Mouse (Mus musculus): ENCODE measurements around the gene Stx18.

Gene Stx18

DNA sequence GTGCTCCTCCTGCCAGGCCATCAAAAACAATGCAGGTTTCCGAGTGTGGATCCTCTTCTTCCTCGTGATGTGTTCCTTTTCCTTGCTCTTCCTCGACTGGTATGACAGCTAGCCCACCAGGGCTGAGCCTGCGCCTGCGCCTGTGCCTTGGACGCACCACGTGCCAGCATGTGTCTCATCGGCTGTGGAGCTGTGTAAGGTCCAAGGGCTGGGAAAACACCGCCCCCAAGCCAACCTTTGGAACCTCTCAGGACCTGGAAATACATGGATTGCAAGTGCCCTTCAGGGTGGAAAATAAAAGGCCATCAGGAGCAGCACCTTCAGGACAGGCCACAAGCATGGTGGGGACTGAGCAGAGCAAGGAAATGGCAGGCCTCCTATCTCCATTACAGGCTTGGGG, 97.7 kb downstream of the Stx18 start:
- DNase-seq (ENCODE audit: low spot score in 2 of 2): no peak

DNA sequence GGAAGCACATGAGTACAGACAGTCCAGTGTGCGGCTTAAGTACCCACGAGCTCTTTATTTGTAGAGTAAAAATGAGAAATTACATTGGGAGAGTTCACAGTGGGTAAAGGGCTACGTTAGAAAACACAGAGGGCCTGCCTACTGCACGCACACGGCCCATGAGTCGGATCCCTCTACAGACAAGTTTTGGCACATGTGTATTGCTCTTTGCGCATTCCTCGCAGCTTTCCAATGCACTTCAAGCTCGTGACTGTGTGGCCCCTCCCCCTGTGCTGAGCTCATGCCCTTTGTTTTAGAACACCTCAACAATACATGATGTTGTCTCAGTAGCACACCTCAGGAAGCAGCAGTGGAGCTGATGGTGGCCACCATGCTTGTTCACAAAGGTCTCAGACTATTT, 98.6 kb downstream of the Stx18 start:
- no peak for DNase-seq (ENCODE audit: low spot score in 2 of 2)

DNA sequence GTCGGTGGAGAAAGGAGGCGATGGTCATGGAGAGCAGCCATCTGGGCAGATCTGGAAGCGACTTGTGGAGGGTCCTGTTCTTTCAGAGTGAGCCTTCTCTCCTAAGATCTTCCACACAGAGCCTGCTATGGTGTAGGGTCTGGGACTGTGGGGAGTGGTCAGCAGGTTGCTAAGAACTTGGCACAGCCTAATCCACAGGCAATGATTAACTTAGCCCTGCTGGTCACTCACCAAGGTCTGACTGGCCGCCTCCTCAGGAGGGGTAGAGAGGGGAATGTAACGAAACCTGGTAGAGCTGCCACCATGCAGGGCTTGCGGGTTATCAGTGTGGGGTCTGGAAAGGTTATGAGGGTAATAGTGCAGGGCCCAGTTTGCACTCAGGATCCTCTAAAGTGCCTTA, 102.4 kb downstream of the Stx18 start:
- DNase-seq (ENCODE audit: low spot score in 2 of 2): no peak

DNA sequence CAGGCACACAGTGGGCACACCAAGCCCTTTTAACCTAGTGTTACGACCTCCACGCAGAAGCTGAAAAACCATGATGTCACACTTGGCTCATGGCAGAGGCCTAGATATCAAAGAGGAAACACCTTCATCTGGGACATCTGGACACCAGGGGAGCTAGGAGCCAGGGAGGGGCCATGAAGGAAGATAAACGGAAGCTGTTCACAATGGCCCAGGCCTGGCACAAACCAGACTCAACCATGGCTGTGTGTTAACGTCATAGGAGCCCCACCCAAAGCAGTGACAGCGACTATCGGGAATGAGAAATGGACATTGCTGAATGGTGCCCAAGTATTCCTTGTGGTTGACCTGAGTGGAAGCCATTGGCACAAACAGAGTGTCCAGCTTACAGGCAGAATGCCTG, 108.0 kb downstream of the Stx18 start:
- DNase-seq (ENCODE audit: low spot score in 2 of 2): no peak

DNA sequence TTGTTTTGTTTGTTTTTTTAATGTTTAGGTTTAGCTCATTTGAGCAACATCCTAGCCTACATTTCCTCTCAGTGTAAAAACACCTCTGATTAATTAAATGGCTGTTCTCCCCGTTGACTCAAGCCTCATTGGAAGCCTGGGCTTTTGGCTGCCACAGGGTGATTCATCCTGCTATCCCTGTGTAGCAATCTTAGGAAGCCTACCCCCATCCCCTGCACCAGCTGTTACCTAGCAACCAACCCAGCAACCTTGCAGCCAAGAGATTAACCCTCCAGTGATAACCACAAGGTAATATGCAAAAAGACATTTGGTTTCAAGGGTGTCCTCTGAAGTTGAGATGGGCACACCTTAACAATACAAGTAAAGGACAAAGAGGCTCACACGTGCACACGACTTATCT, 112.7 kb downstream of the Stx18 start:
- no peak for DNase-seq (ENCODE audit: low spot score in 2 of 2)

DNA sequence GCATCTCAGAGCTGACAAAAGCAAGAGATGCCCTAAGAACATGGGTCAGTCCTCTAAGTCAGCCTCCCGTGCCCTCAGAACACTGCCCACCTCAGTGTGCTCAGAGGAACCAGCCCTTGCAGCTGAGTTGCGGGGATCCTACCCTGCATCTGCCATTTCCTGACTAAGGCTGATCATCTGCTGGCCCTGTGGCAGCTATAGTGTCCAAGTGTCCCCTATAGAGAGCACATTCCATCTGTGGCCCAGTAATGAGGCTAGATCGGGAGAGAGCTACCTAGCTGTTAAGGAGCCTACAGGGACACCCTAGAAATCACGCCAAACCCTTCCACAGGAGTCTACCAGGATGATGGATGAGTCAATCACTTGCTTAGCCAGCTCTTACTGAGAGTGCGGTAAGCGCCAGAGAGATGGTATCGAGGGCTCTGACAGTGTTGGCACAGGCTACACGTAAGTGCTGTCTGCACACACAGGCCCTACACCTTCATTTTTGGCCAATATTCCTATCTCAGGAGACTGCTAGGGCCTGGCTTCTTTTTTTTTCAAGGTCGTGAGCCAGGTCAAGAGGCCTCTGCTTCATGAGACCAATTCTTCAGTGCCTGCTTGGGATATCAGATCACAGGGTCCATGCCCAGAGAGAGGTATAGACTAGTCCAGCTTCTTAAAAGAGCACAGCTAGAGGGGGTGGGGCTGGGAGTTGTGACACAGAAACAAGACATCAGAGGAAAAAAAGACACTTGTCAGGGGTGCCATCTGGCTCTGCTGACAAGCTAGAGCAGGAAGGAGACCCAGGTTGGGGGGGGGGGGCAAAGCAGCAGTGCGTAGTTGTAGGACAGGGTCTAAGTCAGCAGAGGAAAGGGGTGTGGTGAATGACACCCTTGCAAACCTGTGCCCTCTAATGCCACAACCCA, 113.9 kb downstream of the Stx18 start:
- DNase-seq (ENCODE audit: low spot score in 2 of 2): no peak

DNA sequence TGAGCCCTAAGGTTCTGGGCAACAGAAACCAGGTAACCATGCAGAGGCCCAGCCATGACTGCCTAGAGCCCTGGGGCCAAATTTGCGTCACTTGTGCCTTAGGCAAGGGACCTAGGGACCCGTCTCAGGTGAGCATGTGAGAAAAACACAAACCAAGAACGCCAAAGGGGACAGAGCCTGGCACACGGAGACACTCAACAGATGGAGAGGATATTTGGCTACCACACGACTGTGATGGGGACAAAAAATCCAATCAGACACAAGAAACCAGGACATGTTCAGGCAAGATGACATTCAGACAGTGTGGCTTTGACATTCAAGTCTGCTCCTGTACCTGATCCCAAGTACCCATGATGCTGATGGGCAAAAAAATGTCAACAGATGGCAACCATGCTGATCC, 115.1 kb downstream of the Stx18 start:
- DNase-seq (ENCODE audit: low spot score in 2 of 2): no peak

DNA sequence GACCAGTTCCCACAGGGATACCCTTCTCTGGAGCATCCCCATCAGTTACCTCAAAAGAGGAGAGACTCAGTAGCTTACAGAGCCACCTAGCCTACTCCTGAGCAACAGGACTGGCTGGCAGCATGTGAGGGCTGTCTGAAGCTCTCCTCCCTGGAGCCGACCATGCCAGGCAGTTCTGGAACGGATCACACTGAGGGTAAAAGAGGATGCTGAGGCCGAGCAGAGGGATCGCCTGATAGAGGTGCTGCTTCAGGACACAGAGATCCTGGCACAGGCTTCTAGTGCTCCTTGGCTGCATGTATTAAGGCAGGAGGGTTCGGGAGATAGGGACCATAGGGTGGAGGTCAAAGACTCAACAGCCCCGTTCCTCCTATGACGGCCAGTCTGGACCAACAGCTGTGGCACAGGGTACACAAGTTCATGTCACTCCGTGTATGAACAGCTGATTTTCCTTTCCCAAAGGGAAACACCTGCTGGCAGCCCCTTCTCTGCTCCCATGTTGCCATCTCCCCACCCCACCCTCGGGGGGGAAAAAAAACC, 119.0 kb downstream of the Stx18 start:
- no peak for DNase-seq (ENCODE audit: low spot score in 2 of 2)

DNA sequence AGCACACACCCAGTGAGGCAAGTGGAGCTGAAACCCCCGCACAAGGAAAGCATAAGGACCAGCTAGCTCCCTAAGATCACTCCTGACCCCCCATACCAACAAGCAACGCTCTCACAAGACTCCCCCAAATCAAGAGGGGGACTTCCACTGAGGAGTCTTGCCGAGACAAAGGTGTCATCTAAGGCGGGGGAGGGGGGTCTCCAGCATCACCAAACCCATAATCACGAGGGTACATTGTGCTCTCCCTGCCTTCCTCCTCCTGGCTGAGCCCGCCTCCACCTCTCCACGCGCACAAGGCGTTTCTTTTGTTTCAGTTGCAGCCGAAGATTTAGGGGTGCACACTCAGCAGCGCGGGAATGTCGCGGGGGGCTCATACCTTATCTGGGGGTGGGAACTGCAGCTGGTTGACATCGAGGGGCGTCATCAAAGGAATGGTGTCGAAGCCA, 120.0 kb downstream of the Stx18 start:
- no peak for DNase-seq (ENCODE audit: low spot score in 2 of 2)

DNA sequence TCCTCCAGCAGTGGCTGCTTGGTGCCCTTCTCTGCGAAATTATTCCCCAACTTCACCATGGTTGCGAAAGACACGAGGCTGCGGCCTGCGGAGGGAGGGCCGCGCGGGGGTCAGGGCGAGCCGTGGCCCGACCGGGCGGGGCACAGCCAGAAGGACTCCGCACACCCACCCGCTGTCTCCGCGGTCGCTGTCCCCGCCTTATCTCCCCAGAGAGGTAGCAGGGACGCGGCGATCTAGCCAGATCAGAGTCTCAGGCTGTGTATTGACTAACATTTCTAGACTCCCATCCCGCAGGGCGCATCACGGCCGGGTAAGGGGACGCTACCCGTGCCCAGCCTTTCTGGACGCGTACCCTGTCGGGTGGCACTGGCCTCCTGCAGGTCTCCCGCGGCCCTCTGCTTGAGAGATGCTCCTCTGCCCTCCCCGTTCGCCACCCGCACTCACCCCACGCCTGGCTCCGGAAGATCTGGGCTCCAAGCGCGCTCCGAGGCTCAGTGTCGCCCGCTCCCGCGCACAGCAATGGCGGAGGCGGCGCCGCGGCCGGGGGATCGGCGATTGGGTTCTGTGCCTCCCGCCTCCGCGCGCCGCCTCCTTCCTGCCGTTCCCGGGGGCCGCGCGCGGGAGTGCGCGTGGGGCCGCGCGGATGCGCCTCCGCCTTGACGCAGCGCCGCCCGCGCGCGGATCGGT, 120.5 kb downstream of the Stx18 start:
- DNase-seq (ENCODE audit: low spot score in 2 of 2): peak in 1 of 2 experiments; percentile 1

DNA sequence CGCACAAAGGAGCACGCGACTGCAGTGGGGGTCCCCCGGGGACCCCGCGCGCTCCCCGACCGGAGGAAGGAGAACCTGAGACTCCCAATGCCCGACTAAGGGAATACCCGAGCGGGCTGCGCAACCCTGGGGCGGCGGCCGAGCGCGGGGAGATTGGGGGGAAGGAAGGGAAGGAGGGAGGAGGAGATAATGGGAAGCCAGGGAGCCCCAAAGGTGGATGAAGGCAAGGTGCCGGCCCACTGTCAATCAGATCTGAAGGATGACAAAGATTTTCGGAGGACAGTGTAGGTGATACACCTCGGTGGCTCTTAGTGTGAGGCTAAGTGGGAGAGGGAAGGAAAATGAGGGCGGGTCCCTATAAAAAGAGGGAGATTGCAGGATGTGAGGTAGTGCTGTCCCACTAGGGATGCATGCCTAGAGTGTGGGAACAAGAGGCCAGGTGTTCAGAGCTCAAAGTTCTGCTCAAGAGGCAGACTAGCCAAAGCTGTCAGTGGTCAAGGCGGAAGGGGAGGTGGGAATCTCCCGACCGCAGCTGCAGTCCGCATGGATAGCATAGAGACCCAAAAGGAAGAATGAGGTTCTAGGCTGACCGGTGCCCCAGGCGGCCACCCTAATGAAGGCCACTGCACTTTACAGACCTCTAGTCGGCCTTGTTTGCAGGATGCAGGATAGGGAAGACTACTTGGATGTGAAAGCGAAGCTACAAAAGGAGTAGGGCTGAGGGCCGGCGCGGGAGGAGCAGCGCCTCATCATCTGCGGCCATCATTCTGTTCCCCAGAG, 121.3 kb downstream of the Stx18 start, which contains the start of gene Nsg1:
Nsg1 (minus strand) TSS at position 274 of the 780 bp plus-strand sequence.
- DNase-seq (ENCODE audit: low spot score in 2 of 2): no peak

DNA sequence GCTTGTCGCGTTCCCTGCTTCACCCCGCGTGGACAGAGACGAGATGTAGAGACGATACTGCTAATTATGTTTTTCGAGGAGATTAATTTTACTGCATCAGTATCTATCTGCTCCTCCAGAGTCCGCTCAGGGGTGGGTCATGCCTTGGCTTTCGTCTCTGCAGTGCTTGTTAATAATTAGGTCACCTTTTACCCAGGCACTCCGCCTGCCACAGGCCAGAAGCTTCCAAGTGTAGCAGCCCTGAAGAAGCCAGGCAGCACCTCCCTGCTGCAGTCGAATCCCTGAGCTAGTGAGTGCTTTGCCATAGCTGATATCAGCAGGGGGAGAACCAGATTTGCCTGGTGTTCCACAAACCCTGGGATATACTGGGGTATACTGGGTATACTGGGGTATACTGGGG, 130.0 kb downstream of the Stx18 start:
- no peak for DNase-seq (ENCODE audit: low spot score in 2 of 2)

DNA sequence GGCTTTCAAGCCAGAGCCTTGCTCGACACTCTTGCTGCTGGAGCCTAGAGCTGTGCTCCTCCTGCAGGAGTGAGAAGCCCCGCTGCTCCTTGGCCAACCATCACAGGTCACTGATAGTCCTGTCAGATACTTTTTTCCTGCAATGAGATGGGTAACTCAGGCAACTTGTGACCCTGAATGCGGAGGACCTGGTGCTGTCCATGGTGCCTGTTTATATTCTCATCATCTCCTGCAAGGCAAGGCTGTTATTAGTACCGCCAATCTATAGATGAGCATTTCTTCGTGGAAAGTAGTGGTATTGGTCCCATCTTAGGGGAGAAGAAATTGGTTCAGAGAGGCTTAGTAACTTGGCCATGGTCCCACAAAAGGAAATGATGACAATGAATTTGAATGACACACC, 135.2 kb downstream of the Stx18 start:
- no peak for DNase-seq (ENCODE audit: low spot score in 2 of 2)

DNA sequence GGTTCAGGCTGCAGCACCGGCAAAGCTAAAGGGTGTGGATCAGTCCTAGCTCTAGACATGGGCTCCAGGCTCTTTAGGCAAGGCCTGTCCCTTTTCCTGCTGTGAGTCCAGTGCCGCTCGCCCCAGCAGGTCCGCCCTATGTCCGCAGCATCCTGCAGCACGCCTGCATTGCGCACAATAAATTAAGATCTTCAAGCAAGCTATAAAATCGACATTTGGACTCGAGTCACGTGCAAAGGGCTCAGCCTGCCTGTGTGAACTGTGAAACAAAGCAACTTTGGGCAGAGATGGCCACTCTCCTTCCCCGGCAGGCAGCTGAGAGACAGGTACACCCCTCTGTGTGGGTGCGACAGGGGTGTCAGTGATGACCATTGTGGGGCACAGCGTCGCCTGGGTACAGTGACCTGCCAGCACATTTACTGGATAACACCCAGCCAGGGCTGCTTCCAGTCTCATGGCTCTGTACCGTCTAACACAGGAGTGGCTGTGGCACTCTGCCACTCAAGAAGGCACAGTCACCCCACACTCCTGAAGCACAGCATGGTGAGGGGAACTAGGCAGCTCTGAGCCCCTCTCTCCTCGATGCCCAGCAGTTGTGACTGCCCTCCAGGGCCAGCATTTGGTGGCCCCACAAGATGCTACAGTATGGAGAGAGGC, 135.8 kb downstream of the Stx18 start:
- DNase-seq (ENCODE audit: low spot score in 2 of 2): no peak

DNA sequence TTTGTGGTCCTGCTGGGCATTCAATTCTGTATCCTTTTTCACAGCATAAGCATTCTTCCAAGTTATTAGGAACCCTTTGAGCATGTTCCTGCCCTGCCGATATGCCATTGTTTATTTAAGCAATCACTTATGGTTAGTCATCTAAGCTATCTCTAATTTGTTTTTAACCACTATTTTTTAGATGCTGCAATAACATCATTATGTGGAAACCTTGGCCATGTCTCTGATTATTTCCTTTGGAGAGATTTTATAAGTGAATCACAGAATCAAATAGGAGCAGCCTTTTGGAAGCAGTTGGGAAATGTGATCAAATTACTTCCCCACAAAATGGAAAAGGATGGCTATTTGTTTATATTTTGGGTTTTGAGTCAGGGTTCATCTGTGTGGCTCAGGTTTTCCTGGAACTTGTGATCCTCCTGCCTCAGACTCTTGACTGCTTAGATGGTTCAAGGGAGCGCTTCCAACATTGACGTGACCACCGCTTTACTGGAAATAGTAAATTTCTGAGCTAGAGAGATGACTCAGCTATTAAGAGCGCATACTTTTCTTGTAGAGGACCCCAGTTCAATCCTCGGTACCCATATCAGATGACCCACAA, 146.2 kb downstream of the Stx18 start:
- no peak for DNase-seq (ENCODE audit: low spot score in 2 of 2)

DNA sequence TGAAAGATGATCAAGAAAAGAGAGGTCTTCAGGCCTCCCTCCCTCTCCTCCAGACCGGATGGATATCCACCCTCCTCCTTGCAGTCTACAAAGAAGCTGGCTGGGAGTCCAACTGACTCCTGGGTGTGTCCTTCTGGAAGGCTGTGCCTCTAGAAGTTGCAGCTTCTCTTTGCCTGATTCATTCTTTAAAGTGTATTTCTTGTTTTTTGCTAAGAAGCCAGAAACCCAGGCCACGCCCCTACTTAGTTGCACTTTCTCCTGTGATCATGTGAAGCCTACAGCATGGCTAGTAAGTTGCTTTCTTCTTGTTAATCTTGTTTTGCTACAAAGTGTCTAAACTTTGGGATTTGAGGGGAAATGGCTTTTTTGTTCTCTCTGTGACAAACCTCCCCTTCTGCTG, 148.5 kb downstream of the Stx18 start:
- DNase-seq (ENCODE audit: low spot score in 2 of 2): no peak
